In the genomic region with DNA sequence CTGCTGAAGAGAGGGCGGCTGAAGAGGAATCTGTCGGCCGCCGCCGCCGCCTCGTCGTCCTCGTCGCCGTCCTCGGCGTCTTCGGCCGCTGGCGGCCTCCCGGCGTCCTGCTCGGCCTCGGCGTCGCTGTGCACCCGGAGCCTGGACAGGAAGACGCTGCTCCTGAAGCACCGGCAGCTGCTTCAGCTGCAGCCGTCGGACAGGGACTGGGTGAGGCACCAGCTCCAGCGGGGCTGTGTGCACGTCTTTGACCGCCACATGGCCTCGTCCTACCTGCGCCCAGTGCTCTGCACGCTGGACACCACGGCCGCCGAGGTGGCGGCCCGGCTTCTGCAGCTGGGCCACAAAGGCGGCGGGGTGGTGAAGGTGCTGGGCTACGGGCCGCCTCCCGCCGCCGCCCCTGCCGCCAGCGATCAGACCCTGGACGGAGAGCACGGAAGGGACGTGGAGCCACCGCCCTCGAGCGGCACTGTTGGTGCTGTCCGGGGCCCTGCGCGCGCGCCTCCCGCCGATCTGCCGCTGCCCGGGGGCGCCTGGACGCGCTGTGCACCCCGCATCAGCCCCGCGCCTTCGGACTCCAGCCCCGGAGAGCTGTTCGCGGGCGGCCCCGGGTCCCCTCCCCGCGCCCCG, we compare ENCODE assay signal across 8 mouse cellular contexts. TPM values are rescaled to one million over a fixed set of nuclear protein-coding genes. Genes with fewer than 3 reads are reported as not detected.
DNase-seq lines count a peak whose midpoint lies in the region; ATAC-seq lines count a peak whose summit lies in the region.

No protein-coding gene starts in this region.

- no peak for ATAC-seq in erythroblast, adult 5-6 weeks (replicated peaks; ENCODE audit: low FRiP score, poor library complexity, severe bottlenecking)
- no peak for ATAC-seq in hindbrain, embryonic 16.5 days
- 0 out of 2 replicates have a peak, but pooled peaks have one; percentile 2 for ATAC-seq in limb, embryonic 11.5 days (ENCODE audit: insufficient number of reproducible peaks, low FRiP score, low TSS enrichment, low read depth)
- peak; percentile 29 for ATAC-seq in midbrain, embryonic 12.5 days (ENCODE audit: low FRiP score, low read depth)

- H3K9ac ChIP-seq in hindbrain, embryonic 16.5 days (ENCODE audit: low read depth, low read length), result peak overlapping the region; percentile 97
- peak overlapping the region; percentile 81 for H3K9ac ChIP-seq in limb, embryonic 11.5 days (ENCODE audit: low read length)
- peak overlapping the region; percentile 97 for H3K9ac ChIP-seq in midbrain, embryonic 12.5 days (replicated peaks)

- peak overlapping the region; percentile 81 for H3K4me2 ChIP-seq in hindbrain, embryonic 16.5 days (ENCODE audit: low read length)
- peak overlapping the region; percentile 91 for H3K4me2 ChIP-seq in limb, embryonic 11.5 days (ENCODE audit: low read depth, severe bottlenecking)
- peak overlapping the region; percentile 79 for H3K4me2 ChIP-seq in midbrain, embryonic 12.5 days (replicated peaks)

- H3K4me1 ChIP-seq in erythroblast, embryonic 14.5 days (ENCODE audit: control insufficient read depth), result peaks cover 26% of the 10 kb centered on the region
- peaks cover 18% of the 10 kb centered on the region for H3K4me1 ChIP-seq in hindbrain, embryonic 16.5 days (ENCODE audit: control insufficient read depth, insufficient read depth, low read depth, low read length)
- H3K4me1 ChIP-seq in limb, embryonic 11.5 days (ENCODE audit: control insufficient read depth, insufficient read depth, low read length), result 0 out of 2 replicates have a peak, but pooled peaks cover 5% of the 10 kb centered on the region
- peaks cover 32% of the 10 kb centered on the region for H3K4me1 ChIP-seq in midbrain, embryonic 12.5 days

- peaks cover 23% of the 10 kb centered on the region for H3K27me3 ChIP-seq in erythroblast, embryonic 14.5 days (ENCODE audit: control insufficient read depth)
- no peaks in the 10 kb centered on the region for H3K27me3 ChIP-seq in hindbrain, embryonic 16.5 days (replicated peaks; ENCODE audit: control insufficient read depth, insufficient read depth, low read length)
- no peaks in the 10 kb centered on the region; the same call in 1 of the 2 replicates for H3K27me3 ChIP-seq in limb, embryonic 11.5 days (ENCODE audit: control insufficient read depth, insufficient read depth, low read length)
- H3K27me3 ChIP-seq in midbrain, embryonic 12.5 days, result no peaks in the 10 kb centered on the region

- under 1% methylated on average over 67 of the region's 77 CpGs for WGBS in hindbrain, embryonic 16.5 days
- under 1% methylated on average over 64 of the region's 77 CpGs for WGBS in limb, embryonic 11.5 days
- under 1% methylated on average over 74 of the region's 77 CpGs for WGBS in midbrain, embryonic 12.5 days

- H3K9me3 ChIP-seq in erythroblast, embryonic 14.5 days (ENCODE audit: control insufficient read depth, low read length), result 0 out of 2 replicates have a peak, but pooled peaks cover 2% of the 10 kb centered on the region
- no peaks in the 10 kb centered on the region for H3K9me3 ChIP-seq in hindbrain, embryonic 16.5 days (ENCODE audit: control insufficient read depth, low read length)
- no peaks in the 10 kb centered on the region for H3K9me3 ChIP-seq in limb, embryonic 11.5 days (ENCODE audit: control insufficient read depth, low read length)
- no peaks in the 10 kb centered on the region for H3K9me3 ChIP-seq in midbrain, embryonic 12.5 days

- peak overlapping the region; percentile 97 for H3K27ac ChIP-seq in hindbrain, embryonic 16.5 days (ENCODE audit: low read depth, low read length)
- H3K27ac ChIP-seq in limb, embryonic 11.5 days (replicated peaks; ENCODE audit: low read depth, low read length), result no peak overlapping the region; the same call in 1 of the 2 replicates
- H3K27ac ChIP-seq in midbrain, embryonic 12.5 days (replicated peaks), result peak overlapping the region; percentile 94

- H3K36me3 ChIP-seq in erythroblast, embryonic 14.5 days (ENCODE audit: control insufficient read depth), result no peaks in the 10 kb centered on the region
- no peaks in the 10 kb centered on the region for H3K36me3 ChIP-seq in hindbrain, embryonic 16.5 days (ENCODE audit: control insufficient read depth, insufficient read depth, low read length)
- no peaks in the 10 kb centered on the region for H3K36me3 ChIP-seq in limb, embryonic 11.5 days (ENCODE audit: control insufficient read depth, insufficient read depth, low read length)
- H3K36me3 ChIP-seq in midbrain, embryonic 12.5 days, result no peaks in the 10 kb centered on the region

- peak; percentile 51 to 72 for DNase-seq in cerebellum, adult 18-20 months
- DNase-seq in frontal cortex, postnatal 36 days (ENCODE audit: low spot score in 2 of 2), result peak; percentile 35 to 47
- DNase-seq in limb, embryonic 11.5 days (ENCODE audit: low spot score), result peak; percentile 72
- peak; percentile 35 for DNase-seq in spleen, adult 12 weeks (ENCODE audit: low spot score)

- H3K4me3 ChIP-seq in erythroblast, embryonic 14.5 days (replicated peaks), result peak overlapping the region; percentile 75
- peak overlapping the region; percentile 64 for H3K4me3 ChIP-seq in hindbrain, embryonic 16.5 days (ENCODE audit: low read length)
- peak overlapping the region; percentile 71 for H3K4me3 ChIP-seq in limb, embryonic 11.5 days (ENCODE audit: low read depth, low read length)
- H3K4me3 ChIP-seq in midbrain, embryonic 12.5 days, result peak overlapping the region; percentile 86

RNA-seq across cellular contexts. Expression of gene Phlpp1, which starts 0.9 kb away (rescaled TPM):
- 0.10 and 0.14 TPM in 2 replicates for polyA plus RNA-seq in erythroblast, embryonic 14.5 days (2012)
- total RNA-seq in erythroblast, adult 5-6 weeks (2015; ENCODE audit: low replicate concordance), result 0.42 and 0.96 TPM in 2 replicates
- 1.1 and 3.3 TPM in 2 replicates for total RNA-seq in erythroblast, adult 5-6 weeks (2017; ENCODE audit: low replicate concordance)
- 7.3 and 7.4 TPM in 2 replicates for polyA plus RNA-seq in hindbrain, embryonic 16.5 days (2015; fragmentation: Nextera tagmentation; extraction: Ambion mirVana)
- 3.2 and 3.3 TPM in 2 replicates for polyA plus RNA-seq in limb, embryonic 11.5 days (2014; fragmentation: Nextera tagmentation; extraction: Ambion mirVana)
- 8.2 and 8.6 TPM in 2 replicates for polyA plus RNA-seq in midbrain, embryonic 12.5 days (2016; fragmentation: Nextera tagmentation; extraction: Ambion mirVana)

Comparison
In these comparisons a context has a peak if more than half of its experiments do, and no peak if none do; other contexts are left out.
1. ATAC-seq: peak in limb, embryonic 11.5 days (single experiment) and midbrain, embryonic 12.5 days (single experiment); none in erythroblast, adult 5-6 weeks (single experiment) and hindbrain, embryonic 16.5 days (single experiment).
2. Peak in every context shown above with its lines, with median percentiles within 50 percentile points of each other: H3K4me3 ChIP-seq, DNase-seq, H3K4me2 ChIP-seq and H3K9ac ChIP-seq.